Mouse (Mus musculus) ES-E14 (cell line): ENCODE results near the gene Mc3r. TPM values are rescaled to one million over a fixed set of nuclear protein-coding genes. Genes with fewer than 3 reads are reported as not detected.
A peak's percentile ranks its signal among the peaks of the same experiment; 100 is the strongest.

ENCODE experiments used
- DNase-seq: peaks from one replicate; pipeline ENCODE4 v3.0.0-alpha.2; 2013; ENCODE audit warnings: low read depth, low spot score
- H3K27ac ChIP-seq: 2 replicates; pipeline ENCODE4 v1.5.1; 2012; ENCODE audit warnings: low read depth, mild to moderate bottlenecking, low read length, moderate library complexity, mixed read lengths; ENCODE audit not compliant: poor library complexity, insufficient read depth, severe bottlenecking
- H3K36me3 ChIP-seq: 2 replicates; pipeline ENCODE4 v1.6.1; 2012; ENCODE audit warnings: mild to moderate bottlenecking, low read length, moderate library complexity, mixed read lengths; ENCODE audit not compliant: control insufficient read depth, poor library complexity, insufficient read depth, severe bottlenecking
- H3K4me1 ChIP-seq, 2 experiments: fragments of 150-350 bp in 1 of 2; sonication (generic) in 1 of 2; 2 replicates each; pipeline ENCODE4 v1.6.1; 2012; ENCODE audit warnings: low read length in 2 of 2, mild to moderate bottlenecking in 1 of 2, mixed read lengths in 1 of 2; ENCODE audit not compliant: control insufficient read depth in 2 of 2, insufficient read depth in 2 of 2, poor library complexity in 1 of 2
- H3K4me3 ChIP-seq, 2 experiments: fragments of 150-350 bp in 1 of 2; sonication (generic) in 1 of 2; 2 replicates each; pipeline ENCODE4 v1.5.1; 2012; ENCODE audit warnings: low read length in 2 of 2, low read depth in 1 of 2, mild to moderate bottlenecking in 1 of 2, mixed read lengths in 1 of 2; ENCODE audit not compliant: insufficient read depth in 1 of 2, poor library complexity in 1 of 2, severe bottlenecking in 1 of 2
- H3K9ac ChIP-seq: 2 replicates; pipeline ENCODE4 v1.6.1; 2012; ENCODE audit warnings: low read depth, mild to moderate bottlenecking, low read length, mixed read lengths; ENCODE audit not compliant: poor library complexity, insufficient read depth, severe bottlenecking
- H3K9me3 ChIP-seq: fragments of 150-350 bp; sonication (generic); 2 replicates; pipeline ENCODE4 v1.6.1; 2012; ENCODE audit warnings: low read depth, mild to moderate bottlenecking, low read length; ENCODE audit not compliant: control insufficient read depth, insufficient read depth
- CHD2 ChIP-seq: IDR thresholded peaks from 2 replicates; pipeline ENCODE4 v1.6.1; 2014; ENCODE audit warnings: mild to moderate bottlenecking, low read depth, low read length, inconsistent platforms
- HCFC1 ChIP-seq: IDR thresholded peaks from 2 replicates; pipeline ENCODE4 v1.6.1; 2012; ENCODE audit warnings: low read length, inconsistent platforms, borderline replicate concordance; ENCODE audit not compliant: insufficient read depth
- MAFK ChIP-seq: IDR thresholded peaks from 2 replicates; pipeline ENCODE4 v1.6.1; 2014; ENCODE audit warnings: mild to moderate bottlenecking, low read depth, low read length, inconsistent platforms; ENCODE audit not compliant: insufficient read depth
- ZC3H11A ChIP-seq: IDR thresholded peaks from 2 replicates; pipeline ENCODE4 v1.6.1; 2012; ENCODE audit warnings: low read depth, mild to moderate bottlenecking, inconsistent platforms, low read length, borderline replicate concordance
- ZNF384 ChIP-seq: IDR thresholded peaks from 2 replicates; pipeline ENCODE4 v1.6.1; 2012; ENCODE audit warnings: low read depth, low read length, inconsistent platforms
- in situ Hi-C, 2 experiments: fragments of 600-800 bp; cut with MboI; formaldehyde crosslinking; loops; one replicate each; pipeline ENCODE4 v1.15.1; 2025; ENCODE audit warnings: low sequenced_read_pairs in 2 of 2, inconsistent platforms in 1 of 2; ENCODE audit not compliant: unreplicated experiment in 2 of 2
- total RNA-seq: library from RNA; depleted of rRNA; stranded (reverse); fragments of 300-350 nt; gene quantifications from 2 replicates; pipeline ENCODE4 v1.2.3, GENCODE M21; 2012; rRNA removed

The Mc3r gene
- not detected in 2 replicates for total RNA-seq

- no peak within 1 kb of the TSS for H3K4me3 ChIP-seq
- peak; percentile 69 for DNase-seq
- no peaks in the 10 kb centered on the region for H3K9me3 ChIP-seq
- in situ Hi-C loops, result loop anchor here in 1 of 2 experiments (25.0 kb wide), 1 partner anchor 189 kb away; the partner anchor contains the start of gene Rtf2
- no peak within 1 kb of the TSS for H3K9ac ChIP-seq
- H3K4me1 ChIP-seq, result no peaks in the 10 kb centered on the region
- no peak within 1 kb of the TSS for H3K27ac ChIP-seq
- TF ChIP-seq MAFK (no peak), HCFC1 (no peak), CHD2 (no peak), ZNF384 (no peak), ZC3H11A (no peak)
- no peaks in the 10 kb centered on the region for H3K36me3 ChIP-seq
Measured at GRCm38 (mm10) chr2:172248106-172248764, at the start of gene Mc3r. Mc3r (plus strand) TSS chr2:172248492.

- TF ChIP-seq HCFC1 (no peak), MAFK (no peak), ZNF384 (no peak), CHD2 (no peak), ZC3H11A (no peak)
- in situ Hi-C loops, result loop anchor here in 1 of 2 experiments (25.0 kb wide), 1 partner anchor 1290 kb away; no protein-coding TSS in a partner anchor
- H3K27ac ChIP-seq, result no peak overlapping the region
- DNase-seq, result no peak
- no peak overlapping the region for H3K9ac ChIP-seq
- H3K36me3 ChIP-seq, result no peaks in the 10 kb centered on the region
- H3K4me1 ChIP-seq, result no peaks in the 10 kb centered on the region
- H3K9me3 ChIP-seq, result no peaks in the 10 kb centered on the region
- no peak overlapping the region for H3K4me3 ChIP-seq
Measured at GRCm38 (mm10) chr2:172201998-172202780, 46.1 kb upstream of the Mc3r start.

- in situ Hi-C loops, result loop anchor here in 1 of 2 experiments (25.0 kb wide), 1 partner anchor 1295 kb away; no protein-coding TSS in a partner anchor
- Histone ChIP-seq H3K9ac (no peak overlapping the region), H3K27ac (no peak overlapping the region), H3K4me1 (no peaks in the 10 kb centered on the region), H3K4me3 (no peak overlapping the region), H3K9me3 (no peaks in the 10 kb centered on the region), H3K36me3 (no peaks in the 10 kb centered on the region)
- TF ChIP-seq MAFK (no peak), ZC3H11A (peak; percentile 58; the same call in 1 of the 2 replicates)
- DNase-seq, result peak; percentile 62
Measured at GRCm38 (mm10) chr2:172207003-172207402, 41.3 kb upstream of the Mc3r start.

- Histone ChIP-seq H3K27ac (no peak overlapping the region), H3K9me3 (no peaks in the 10 kb centered on the region), H3K4me1 (peaks cover 0 to 2% of the 10 kb centered on the region in 2 experiments; a peak in 1 of 4 replicates), H3K9ac (no peak overlapping the region), H3K4me3 (no peak overlapping the region), H3K36me3 (no peaks in the 10 kb centered on the region)
- no peak for DNase-seq
- in situ Hi-C loops, result loop anchor here in 1 of 2 experiments (25.0 kb wide), 1 partner anchor 1301 kb away; no protein-coding TSS in a partner anchor
- TF ChIP-seq ZC3H11A (no peak), MAFK (no peak), CHD2 (no peak), HCFC1 (no peak), ZNF384 (no peak)
Measured at GRCm38 (mm10) chr2:172213480-172213879, 34.8 kb upstream of the Mc3r start.
